Mouse (Mus musculus) ovary, postnatal 36 days (tissue): ENCODE data around the gene Bcar1.
A peak's percentile ranks its signal among the peaks of the same experiment; 100 is the strongest.

Experiments used
- DNase-seq: peaks from one replicate; pipeline ENCODE4 v3.0.0; 2022; ENCODE audit warnings: low spot score, mixed read lengths

The Bcar1 gene

DNA sequence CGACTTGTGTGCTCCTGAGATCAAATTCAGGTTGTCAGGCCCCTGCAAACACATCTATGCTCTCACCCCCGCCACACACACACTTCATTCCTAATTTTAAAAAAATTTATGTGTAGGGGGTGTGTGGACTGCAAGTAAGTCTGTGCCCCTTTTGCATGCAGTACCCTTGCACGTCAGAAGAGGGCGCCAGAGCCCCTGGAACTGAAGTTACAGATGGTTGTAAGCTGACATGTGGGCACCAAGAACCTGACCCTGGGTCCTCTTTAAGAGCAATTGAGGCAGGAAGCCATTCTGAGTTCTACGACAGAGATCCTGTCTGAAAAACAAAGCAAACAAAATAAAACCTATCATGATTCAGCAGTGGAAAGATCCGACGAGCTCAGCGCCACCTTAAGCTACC, 67.4 kb downstream of the Bcar1 start:
- DNase-seq, result no peak

- no peak for DNase-seq
These were observed 76.9 kb downstream of the Bcar1 start for GRCm38 (mm10) chr8:111666751-111667150.

DNA sequence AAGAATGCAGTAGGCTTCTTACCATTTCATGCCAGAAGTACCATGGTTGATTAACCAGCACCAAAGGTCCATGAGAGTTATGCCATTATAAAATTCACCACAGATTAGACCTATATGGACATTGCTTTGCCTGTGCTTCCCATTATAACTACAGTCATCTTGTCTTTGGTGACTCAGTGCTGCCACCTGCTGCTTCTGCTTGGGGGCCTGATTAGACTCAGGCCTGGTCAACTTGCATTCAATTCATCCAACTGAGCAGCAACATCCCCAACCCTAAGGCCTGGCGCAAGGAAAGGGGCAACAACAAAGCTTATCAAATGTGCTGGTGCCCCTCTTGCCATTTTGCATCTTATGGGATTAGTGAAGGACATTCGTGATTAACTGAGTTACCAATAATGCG, 81.1 kb downstream of the Bcar1 start:
- peak; percentile 82 for DNase-seq
